Mouse (Mus musculus) urinary bladder, postnatal 10 days (tissue): ENCODE results near the gene Ptk7.

Source experiments
- DNase-seq: peaks from one replicate; pipeline ENCODE4 v3.0.0; 2022; ENCODE audit warnings: low spot score

Gene Ptk7

DNA sequence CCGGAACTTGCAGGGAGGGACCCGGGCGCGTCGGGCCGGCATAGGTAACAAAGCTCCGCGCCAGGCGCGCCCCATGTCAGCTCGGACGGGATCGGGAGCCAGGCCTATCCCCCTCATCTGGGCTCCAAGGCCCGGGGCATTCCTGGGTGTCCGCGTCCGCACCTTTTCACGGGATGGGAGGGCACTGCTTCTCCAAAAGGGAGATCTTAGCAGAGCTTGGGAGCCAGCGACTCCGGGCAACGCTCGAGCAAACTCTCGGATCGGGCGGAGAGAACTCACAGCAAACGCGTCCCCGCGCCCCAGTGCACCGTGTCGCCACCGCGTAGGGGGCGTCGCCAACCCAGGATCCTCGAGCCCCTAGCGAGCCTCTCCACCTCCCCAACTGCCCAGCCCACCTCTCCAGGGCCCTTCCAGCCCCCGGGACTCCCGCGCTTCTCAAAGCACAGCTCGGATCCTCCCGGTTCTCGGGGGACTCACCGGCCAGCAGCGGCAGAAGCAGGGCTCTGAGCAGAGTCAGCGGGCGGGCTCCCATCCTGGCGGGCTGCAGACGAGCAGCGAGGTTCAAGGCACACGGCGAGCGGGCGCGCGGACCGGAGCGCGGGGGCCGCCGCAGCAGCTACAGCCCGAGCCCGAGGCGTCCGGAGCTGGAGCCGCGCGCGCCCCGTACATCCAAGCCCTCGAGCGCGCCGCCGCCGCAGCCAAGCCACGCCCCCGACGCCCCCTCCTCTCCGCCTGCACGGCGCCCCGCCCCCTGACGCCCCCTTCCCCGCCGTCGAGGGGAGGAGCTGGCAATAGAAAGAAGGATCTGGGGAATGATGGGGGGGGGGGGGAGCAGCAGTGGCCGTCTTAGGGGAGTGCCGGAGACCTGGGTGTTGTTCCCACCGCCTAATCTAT is at the start of gene Ptk7:
Gene Ptk7, minus strand, starts transcription at position 714 of the 894 bp plus-strand sequence.
- no peak for DNase-seq

DNA sequence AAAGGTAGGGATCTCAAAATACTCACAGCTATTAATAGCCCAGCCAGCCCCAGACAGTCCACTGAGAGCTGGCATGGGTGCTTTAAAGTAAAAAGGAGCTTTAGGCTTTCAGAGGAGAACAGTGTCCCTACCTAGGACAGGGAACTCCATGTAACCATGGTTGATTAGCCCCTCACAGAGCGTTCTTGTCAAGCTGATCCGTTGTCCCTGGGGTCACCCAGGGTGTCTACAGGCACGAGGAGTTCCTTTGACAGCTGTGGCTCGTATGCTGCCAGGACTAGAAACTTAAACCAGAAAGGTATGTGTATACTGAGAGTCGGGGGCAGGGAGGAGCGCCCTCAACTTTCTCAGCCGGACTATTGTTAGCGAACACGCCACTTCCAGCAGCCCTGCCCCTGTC is 49.6 kb upstream of the Ptk7 start:
- DNase-seq, result no peak

DNA sequence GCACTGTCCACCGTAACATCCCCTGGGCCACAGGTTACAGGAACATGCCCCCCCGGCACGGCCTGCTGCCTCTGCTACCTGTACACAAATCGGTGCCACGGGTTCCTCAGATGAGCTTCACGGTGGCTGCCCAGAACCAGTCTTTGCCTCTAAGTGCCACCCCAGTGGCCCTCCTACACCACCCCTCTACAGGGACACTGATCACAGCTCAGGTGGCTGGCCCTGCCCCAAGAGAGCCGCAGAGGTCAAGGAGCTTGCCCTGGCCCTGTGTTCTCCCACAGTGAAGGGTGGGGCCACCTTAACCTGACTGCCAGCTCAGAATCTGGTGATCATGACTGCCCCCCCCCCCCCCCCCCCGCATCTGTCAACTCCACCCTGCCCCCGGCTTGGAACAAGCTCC is 49.1 kb upstream of the Ptk7 start, which contains the start of gene Mea1:
Gene Mea1, plus strand, starts transcription at position 378 of the 400 bp plus-strand sequence.
- no peak for DNase-seq

DNA sequence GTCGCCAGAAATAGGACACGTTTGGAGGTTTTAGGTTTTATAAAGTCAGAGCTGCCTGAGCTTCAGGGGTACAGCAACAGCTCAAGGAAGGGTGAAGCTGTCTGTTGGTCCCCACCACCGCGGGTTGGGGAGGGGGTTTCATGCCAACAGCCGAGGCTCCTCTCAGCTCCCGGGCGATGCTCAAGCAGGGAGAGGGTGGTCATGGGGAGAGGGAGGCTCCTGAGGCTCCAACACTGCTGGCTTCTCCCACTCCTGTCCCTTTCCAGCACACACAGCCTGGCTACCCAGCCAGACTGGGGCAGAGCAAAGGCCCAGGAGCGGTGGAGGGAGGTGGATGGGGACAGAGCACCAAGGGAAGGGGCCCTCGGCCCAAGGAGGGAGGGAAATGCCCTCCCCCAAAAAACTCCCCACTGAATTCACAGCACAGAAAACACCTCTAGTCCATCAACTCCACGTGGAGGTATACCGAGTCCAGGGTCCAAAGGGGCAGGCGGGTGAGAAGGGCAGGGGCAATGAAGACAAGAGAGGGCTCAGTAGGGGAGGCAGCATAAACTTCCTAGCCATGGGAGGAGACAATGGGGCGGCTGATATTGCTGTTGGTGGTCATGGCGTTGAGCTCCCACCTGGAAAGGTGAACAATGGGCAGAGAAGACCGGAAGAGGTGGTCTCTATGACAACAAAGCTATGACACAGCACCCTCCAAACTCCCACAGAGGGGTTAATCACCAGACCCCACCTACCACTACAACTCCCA is 45.4 kb upstream of the Ptk7 start:
- DNase-seq, result no peak

DNA sequence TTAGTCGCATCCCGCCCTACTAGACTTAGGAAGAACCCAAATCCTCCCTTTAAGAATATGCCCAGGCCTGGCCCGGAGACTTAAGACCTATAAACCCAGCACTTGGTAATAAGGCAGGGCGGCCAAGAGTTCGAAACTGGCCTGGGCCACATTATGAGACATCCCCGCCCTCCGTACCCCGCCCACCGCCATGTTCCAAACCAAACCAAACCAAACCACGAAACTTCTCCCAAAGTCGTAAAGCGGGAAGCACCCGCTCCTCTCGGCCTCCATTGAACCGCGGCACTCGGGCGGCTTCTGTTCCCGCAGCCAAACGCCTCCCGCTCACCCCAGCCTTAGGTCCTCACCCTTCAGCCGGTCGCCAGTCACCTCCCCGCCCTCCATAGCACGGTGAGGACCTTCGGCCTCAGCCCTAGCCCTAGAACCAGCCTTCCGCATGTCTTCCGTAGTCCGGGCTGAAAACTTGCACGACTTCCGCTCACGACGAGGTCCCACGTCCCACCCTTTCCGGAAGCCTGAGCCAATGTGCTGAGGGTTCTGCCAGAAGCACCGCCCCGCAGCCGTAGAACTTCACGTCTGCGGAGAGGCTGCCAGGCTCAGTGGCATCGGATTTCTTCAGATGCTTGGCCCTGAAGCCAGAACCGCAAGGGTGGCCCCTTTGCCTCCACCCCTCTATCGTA is 44.7 kb upstream of the Ptk7 start, which contains the start of gene Rrp36:
Gene Rrp36, minus strand, starts transcription at position 503 of the 680 bp plus-strand sequence.
- DNase-seq, result peak; percentile 66

DNA sequence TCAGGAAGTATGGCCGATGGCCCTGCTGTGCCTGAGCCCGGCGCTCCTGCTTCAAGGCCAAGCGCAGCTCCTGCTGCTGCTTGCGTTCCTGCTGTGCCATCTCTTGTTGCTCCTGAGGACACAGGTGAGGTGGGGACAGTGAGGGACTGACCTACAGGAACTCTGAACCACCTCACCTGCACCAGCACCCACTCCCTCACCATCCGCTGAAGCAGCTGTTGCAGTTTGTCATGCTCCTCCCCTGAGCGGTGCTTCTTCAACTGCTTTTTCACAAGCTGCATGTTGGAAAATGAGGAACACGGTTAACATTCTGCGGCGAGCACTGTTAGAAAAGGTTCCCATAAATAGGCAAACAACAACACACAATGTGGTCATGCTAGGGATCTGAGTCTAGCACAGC is 40.6 kb upstream of the Ptk7 start:
- no peak for DNase-seq

DNA sequence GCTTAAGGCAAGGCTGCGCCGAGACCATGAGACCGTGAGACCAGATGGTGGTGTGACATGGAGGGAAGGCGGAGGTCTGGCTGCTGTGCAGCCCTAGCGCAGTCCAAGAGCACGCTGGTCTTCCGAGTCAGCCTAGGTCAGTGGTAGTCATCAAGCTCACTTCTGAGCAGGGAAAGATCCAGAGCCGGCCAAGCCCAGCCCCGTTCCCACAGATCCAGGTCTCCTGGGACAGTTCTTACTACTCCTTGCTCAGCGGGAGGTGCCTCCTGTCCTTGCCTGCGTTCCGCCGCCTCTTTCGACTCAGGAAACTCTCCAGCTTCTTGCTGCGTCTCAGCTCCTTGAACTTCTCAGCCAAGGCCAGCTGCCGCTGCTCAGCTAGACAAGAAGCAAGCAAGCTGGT is 38.4 kb upstream of the Ptk7 start:
- DNase-seq, result no peak

DNA sequence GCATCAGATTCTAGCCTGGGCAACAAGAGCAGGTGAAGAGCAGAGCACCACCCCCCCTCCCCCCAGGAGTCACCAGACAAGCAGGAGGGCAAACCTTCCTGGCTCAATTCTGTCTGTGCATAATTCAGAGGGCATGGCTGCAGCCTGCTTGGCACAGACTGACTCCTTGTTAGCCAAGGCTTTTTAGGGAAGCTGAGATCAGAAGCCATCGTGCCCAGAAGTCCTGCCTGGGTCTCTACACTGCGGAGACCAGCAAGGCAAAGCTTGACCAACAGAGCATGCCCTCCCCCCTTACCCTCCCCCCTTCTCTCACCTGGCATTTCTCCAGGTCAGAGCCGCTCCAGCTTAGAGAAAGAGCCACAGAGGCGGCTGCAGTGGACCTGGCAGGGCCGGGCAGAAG is 33.4 kb upstream of the Ptk7 start:
- no peak for DNase-seq

DNA sequence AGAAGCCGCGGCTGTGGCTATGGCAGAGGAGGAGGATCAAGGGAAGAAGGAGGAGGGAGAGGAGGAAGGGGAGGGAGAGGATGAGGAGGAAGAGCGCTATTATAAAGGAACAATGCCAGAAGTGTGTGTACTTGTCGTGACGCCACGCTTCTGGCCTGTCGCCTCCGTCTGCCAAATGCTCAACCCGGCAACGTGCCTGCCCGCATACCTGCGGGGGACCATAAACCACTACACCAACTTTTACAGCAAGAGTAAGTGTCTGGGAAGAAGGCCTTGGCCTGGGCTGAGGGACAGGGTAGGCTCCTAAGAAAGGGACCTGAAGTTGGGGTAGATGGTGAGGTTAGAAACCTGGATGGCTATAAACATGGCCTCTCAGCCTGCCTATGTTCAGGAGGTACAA is 32.7 kb upstream of the Ptk7 start:
- no peak for DNase-seq

DNA sequence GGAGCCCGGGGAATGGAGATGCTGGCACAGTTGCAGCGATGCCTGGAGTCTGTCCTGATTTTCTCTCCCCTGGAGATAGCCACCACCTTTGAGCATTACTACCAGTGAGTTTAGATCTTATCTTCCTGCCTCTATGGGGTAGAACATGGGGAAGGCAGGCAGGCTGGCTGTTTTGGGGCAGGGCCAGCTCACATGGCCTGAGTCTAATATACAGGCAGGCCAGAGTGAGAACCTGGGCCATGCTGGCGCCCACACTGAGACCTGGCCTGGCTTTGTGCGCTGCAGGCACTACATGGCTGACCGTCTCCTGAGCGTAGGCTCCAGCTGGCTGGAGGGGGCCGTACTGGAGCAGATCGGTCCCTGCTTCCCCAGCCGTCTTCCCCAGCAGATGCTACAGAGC is 32.0 kb upstream of the Ptk7 start:
- no peak for DNase-seq

DNA sequence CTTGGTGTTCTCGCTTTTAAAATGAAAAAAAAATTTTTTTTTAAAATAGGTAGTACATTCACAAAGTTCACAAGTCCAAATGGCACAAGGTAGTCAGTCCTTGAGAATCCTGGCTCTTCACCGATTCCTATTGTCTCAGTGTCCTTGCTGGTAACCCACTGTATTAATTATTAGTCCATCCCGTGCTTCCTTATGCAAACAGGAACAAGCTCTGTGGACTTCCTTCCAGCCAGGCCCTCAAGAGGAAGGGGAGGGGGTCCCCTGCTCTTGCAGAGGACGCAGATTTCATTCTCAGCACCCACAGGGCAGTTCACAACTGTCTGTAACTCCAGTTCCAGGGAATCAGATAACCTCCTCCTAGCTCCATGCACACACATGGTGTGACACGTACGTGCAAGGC is 26.8 kb upstream of the Ptk7 start:
- DNase-seq, result no peak

DNA sequence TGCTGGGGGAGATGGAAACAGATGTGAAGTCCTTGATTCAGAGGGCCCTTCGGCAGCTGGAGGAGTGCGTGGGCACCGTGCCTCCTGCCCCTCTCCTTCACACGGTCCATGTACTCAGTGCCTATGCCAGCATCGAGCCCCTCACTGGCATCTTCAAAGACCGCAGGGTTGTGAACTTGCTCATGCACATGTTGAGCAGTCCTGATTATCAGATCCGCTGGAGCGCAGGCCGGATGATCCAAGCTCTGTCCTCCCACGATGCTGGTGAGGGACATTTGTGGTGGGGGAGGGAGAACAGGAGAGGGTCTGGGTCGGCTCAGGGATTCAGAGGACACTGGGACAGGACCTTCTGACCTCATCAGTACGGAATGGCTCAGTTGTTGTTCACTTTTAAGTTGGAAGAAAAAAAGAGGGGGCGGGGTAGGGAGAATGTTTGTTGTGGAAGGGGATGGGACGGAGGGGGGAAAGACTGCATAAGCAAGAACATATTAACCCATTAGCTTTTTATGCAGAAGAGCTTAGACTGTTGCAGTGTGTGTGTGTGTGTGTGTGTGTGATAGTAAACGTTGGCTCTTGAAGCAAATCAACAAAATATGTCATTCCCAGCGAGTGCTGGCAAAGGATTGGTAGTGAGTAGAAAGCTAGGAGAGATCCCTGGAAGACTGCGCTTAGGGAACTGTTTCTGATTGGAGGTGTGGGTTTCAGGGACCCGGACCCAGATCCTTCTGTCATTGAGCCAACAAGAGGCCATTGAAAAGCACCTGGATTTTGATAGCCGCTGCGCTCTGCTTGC is 22.6 kb upstream of the Ptk7 start:
- DNase-seq, result no peak

DNA sequence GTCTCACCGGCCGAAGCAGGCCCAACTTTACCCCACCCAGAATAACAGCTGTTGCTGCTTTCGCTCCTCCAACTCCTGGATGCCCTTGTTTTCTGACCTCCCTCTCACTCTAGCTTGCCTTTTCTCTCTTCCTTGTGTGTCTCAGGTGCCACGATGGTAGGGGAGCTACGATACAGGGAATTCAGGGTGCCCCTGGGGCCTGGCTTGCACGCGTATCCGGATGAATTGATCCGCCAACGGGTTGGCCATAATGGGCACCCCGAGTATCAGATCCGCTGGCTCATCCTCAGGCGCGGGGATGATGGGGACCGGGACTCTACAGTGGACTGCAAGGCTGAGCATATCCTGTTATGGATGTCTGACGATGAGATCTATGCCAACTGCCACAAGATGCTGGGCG is 22.0 kb upstream of the Ptk7 start:
- no peak for DNase-seq

DNA sequence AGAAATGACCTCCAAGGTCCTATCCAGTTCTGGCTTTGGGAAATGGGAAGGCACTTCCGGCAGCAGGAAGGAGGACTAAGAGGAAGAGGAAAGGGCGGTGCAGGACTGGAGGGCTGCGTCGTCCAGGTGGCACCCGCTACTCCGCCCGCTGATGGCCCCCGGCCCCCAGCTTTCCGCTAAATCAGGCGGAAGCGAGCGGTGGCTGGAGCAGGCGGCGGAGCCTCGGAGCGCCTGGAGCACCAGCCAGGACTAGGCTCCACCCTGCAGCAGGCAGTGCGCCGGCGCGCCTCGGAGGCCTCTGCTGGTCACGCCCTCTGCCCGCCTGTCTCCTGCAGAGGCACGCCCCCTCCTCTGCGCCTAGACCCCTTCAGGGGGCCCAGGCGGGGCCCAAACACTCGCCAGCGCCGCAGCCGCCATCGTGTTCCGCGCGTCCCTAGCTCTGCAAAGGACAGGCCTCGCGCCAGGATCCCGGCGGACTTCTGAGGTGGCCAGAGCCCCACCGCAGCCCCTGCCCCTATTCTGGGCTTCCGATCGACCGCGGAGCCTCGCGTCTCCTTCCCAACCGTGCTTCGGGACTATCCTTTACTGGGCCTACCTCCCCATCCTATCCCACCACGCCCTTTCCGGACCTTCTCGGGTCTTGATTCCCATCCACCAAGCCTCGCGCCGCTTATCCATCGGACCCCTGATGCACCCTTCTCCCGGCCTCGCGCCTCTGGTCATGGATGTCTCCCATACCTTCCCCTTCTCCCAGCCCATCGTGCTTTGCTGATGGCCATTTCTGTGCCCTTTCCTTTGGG is 21.1 kb upstream of the Ptk7 start, which contains the start of gene Cul7:
Gene Cul7, plus strand, starts transcription at position 106 of the 800 bp plus-strand sequence.
- peak; percentile 73 for DNase-seq

DNA sequence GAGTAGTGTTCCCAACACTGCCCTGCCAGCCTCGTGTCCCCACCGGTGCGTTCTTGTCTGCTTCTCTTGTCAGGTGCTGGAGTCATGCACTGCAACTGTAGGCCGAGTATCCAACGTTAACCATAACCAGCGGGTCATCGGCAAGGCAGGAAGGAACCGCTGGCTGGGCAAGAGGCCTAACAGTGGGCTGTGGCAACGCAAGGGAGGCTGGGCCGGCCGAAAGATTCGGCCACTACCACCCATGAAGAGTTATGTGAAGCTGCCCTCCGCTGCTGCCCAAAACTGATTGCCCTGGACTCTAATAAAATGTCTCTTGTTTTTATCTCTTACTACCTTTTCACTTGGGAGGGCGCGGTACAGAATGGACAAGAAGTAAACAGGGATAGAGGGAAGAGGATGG is 20.5 kb upstream of the Ptk7 start:
- DNase-seq, result no peak

DNA sequence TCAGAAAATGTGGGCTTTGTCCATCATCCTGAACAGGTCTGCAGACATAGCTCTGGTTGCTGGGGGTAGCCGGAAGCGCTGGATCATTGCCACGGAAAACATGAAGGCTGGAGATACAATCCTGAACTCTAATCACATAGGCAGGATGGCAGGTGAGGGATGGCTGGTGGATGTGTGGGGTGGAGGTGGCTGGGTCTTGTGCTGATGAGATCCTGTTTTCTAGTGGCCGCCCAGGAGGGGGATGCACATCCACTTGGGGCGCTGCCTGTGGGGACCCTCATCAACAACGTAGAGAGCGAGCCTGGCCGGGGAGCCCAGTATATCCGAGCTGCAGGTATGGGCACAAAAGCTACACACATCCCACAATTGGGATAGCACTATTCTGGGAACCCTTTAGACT is 19.1 kb upstream of the Ptk7 start:
- no peak for DNase-seq

DNA sequence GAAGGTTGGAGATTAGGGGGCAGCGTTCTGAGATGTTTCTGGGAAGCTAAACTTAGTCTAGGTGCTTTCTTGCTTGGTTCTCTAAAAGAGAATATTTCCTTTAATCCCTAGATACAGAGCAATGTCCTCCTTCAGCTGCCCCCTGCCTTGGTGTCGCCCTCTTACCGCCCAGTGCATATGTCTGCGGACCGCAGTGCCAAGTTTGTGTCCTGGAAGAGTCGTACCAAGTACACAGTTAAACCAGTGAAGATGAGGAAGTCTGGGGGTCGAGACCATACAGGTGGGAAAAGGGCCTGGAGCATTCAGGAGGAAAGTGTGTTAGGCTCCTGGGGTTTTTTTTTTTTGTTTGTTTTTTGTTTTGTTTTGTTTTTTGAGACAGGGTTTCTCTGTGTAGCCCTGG is 18.0 kb upstream of the Ptk7 start:
- DNase-seq, result no peak

DNA sequence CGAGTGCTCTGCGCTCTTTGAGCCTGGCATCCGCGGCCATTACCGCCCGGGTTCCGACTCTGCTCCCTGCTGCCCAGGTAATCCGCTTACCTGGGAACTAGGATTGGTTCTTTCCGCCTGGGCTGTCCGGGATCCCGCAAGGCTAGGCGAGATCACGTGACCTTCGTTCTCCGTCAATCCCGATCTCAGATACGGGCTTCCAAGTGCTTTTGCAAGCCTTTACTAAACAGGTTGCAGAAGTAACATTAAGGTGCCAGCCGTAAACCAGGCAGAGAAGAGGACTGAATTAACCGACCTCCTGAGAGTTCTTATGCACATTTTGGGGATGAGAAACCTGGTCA is 17.0 kb upstream of the Ptk7 start:
- no peak for DNase-seq

DNA sequence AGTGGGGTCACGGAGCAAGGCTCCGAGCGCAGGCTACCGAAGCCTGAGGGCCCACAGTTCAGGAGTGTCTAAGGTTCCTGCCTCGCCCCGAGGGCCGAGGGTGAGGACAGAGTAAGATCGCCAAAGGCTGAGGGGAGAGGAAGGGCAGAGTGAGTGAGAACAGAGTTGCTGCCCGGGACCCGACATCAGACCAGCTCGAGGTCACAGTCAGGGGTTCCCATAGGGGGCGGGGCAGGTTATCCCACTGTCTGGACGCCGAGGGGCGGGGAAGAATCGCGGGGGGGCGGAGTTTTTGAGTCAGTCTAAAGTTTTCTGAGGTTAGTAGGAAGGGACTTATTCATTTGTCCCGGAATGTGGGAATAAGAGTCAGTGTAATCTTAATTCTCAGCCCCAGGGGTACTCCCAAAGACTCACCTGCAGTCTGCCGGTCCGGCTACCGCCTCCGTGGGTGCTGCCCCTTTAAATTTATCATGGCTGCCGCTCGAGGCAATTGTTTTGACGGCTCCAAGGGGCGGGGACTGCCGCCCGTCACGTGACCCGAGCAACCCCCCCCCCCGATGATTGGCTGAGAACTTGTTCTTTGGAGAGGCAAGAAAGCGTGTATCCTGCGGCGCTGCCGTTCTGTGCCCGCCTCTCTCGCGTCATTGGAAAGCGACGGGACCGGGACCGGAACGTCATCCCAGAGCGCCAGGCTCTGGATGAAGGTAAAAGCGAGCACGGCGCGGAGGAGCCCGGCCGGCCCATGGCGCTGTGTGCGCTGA is 16.4 kb upstream of the Ptk7 start, which contains the start of the genes Klc4 and Mrpl2:
Gene Klc4, minus strand, starts transcription at position 462 of the 761 bp plus-strand sequence.
Gene Mrpl2, plus strand, starts transcription at position 669 of the 761 bp plus-strand sequence.
- peak; percentile 99 for DNase-seq

DNA sequence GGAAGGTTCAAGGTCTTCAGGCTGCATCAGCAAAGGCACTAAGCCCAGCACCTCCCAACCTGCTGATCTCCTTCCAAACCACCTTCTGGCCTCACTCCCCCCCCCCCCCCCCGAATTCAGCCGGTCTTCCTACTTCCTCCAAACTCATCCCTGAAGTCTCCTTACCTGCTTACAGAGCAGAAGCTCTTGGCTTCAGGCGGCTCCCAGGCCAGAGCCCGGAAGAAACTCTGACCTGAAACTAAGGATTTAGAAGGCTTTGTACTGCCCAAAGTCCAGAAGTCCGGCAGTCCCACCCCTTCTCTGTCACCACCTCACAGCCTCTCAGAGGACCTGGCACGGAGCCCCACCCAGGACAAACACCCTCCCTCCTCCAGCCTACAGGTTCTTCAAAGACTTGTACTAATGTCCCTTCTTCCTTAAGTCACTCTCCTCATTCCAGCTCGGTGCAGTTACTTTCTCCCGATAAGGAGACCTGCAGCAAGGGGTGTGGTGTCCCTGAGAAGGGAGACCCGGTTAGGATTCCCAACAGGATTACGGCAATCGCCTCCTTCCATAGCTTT is 15.7 kb upstream of the Ptk7 start:
- DNase-seq, result no peak
